Mouse (Mus musculus): ENCODE measurements at regions not wholly inside any gene's neighbourhood (a gene's known extent, or its start where the extent isn't known, plus 50 kb on each side); places are given as distances from the start of the nearest gene placed in this dataset.

DNA sequence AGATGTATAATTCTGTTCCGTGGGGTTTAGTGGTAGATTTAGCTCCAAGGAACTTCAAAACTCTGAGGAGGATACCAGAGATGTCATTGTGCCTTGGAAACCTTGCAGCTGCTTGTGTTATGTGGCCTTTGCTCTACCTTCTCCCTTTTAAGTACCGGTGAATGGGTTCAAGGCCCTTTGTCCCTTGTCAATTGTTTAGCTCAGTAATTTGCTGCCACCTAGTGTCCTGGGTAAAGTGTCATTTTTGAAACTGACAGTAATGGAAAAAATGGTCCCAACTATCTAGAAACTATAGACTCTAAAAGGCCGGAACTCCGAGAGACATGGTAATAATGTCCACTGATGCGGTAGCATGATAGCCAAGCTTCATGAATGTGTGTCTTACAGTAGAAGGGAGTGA is 90.8 kb upstream of the Phactr1 start:
- no peak for DNase-seq (ENCODE audit: low spot score in 2 of 2)

DNA sequence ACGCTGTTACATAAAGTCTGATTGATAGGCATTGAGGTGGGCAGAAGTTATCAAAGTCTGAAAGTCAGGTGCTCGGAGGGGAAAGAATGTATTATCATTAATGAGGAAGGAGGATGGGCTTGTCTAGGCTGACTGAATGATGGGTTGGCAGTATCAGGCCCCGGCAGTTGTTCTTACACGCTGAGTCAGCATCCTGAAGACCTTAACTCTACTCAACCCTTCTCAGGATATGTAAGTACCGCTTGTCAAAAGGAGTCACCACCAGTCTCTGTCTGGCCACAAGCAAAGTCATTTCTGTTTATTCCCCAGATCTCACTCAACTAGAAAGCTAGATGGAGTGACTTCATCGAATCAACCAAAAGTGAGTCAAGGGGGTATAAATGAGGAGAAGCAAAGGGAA is 90.0 kb upstream of the Phactr1 start:
- DNase-seq (ENCODE audit: low spot score in 2 of 2), result no peak

DNA sequence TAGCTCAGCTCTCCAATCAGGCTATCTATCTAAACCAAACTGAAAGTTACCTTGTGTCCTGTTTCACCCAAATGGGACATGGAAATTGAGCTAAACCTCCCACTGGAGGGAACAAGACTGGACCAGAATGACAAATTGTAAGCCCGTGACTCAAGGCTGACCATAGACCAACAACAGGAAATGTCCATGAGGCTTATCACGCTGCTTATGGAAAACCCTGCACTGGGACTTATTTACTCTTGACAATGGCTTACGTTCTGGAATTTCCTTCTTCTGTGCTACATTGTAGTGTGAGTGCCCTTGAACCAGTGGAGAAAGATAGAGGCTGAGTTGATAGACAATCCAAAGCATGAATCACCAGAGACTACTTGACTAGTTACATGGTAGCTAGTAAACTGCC is 87.5 kb upstream of the Phactr1 start:
- DNase-seq (ENCODE audit: low spot score in 2 of 2), result no peak

GRCm38 (mm10) chr13:42593488-42594170 is 86.8 kb upstream of the Phactr1 start:
- no peak for DNase-seq (ENCODE audit: low spot score in 2 of 2)

GRCm38 (mm10) chr13:42595180-42595579 is 85.2 kb upstream of the Phactr1 start:
- DNase-seq (ENCODE audit: low spot score in 2 of 2), result no peak

GRCm38 (mm10) chr13:42597781-42598180 is 82.6 kb upstream of the Phactr1 start:
- DNase-seq (ENCODE audit: low spot score in 2 of 2), result no peak

GRCm38 (mm10) chr13:42603308-42603707 is 77.1 kb upstream of the Phactr1 start:
- no peak for DNase-seq (ENCODE audit: low spot score in 2 of 2)

DNA sequence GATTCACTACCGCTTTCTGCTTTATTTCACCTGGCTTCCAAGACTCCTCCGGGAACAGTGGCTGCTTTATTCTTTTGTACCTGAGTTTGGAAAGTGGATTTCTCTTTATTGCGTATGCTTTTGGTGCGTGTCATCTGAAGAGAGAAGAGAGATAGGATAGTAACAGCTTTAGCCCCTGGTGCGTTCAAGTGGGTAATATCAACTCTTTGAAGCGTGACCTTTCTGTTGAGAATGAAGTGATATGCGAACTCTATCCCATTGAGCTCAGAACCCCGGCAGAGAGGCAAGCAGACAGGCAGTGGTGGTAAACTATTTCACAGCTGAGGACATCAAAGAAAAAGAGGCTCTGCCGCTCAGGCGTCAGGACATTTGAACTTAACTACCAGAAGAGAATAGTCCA is 72.7 kb upstream of the Phactr1 start:
- no peak for DNase-seq (ENCODE audit: low spot score in 2 of 2)

DNA sequence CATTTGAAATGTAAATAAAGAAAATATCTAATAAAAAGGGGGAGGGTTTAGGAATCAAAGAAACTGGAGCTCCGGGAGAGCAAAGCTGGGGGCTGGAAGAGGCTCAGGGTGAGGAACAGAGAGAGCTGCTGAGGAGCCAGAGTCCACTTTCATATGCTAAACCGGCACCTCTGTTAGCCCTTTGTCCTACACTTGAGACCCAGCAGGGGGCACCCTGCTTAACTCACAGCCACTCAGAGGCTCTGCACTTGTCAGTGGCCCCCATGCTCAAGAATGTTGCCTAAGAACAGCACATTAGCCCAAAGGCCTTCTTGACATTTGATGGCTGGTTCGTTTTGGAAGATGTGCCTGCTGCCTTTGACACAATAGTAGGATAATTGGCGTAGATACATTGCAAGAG is 71.5 kb upstream of the Phactr1 start:
- DNase-seq (ENCODE audit: low spot score in 2 of 2), result no peak

GRCm38 (mm10) chr13:42613326-42613725 is 67.1 kb upstream of the Phactr1 start:
- DNase-seq (ENCODE audit: low spot score in 2 of 2), result no peak

GRCm38 (mm10) chr13:42615826-42616225 is 64.6 kb upstream of the Phactr1 start:
- DNase-seq (ENCODE audit: low spot score in 2 of 2), result no peak

DNA sequence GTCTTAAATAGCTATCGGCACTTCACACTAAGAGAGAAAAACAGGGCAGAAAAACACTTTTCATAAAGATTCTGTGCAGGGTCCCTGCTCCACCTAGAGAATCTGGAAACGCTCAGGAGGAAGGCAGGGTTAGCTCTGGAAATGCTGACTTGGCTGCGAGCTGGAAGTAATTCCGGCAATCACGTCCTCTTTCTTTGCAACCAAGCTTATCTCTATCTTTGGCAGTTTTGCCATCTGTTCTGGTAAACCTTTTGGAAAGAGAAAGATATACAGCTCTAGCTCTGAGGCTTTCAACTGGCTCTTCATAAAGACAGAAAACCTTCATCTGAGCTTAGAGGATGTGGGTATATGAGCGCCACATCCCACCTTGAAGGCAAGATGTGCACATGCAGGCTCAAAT is 63.2 kb upstream of the Phactr1 start:
- no peak for DNase-seq (ENCODE audit: low spot score in 2 of 2)

DNA sequence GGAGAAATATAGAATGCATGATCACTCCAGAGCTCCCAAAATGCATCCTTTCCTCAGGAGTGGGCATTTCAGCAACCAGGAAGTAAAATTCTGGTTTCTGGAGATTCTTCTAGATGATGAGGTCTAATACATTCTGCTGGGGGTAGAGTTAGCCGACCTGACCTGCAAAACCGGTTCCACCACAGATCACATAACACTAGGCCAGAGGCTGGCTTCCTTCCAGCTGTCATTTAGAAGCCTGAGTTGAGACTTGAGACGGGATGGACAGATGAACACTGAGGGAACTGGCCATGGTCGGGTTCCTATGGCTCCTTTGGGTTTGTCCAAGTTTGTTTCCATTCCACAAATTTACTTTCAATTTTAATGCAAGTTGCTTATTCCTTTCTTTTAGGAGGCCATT is 62.6 kb upstream of the Phactr1 start:
- DNase-seq (ENCODE audit: low spot score in 2 of 2), result no peak

- DNase-seq (ENCODE audit: low spot score in 2 of 2), result no peak
These were observed 60.7 kb upstream of the Phactr1 start for GRCm38 (mm10) chr13:42619555-42620280.

- DNase-seq (ENCODE audit: low spot score in 2 of 2), result no peak
These were observed 56.9 kb upstream of the Phactr1 start for GRCm38 (mm10) chr13:42623491-42623890.

Data from thymus, postnatal 10 days (tissue).